Mouse (Mus musculus): ENCODE measurements around the gene Cryl1. TPM values are rescaled to one million over a fixed set of nuclear protein-coding genes. Genes with fewer than 3 reads are reported as not detected.

Gene Cryl1
- total and polyA plus RNA-seq, 3 experiments = 5.6 to 12.4 (median 6.7) TPM

DNA sequence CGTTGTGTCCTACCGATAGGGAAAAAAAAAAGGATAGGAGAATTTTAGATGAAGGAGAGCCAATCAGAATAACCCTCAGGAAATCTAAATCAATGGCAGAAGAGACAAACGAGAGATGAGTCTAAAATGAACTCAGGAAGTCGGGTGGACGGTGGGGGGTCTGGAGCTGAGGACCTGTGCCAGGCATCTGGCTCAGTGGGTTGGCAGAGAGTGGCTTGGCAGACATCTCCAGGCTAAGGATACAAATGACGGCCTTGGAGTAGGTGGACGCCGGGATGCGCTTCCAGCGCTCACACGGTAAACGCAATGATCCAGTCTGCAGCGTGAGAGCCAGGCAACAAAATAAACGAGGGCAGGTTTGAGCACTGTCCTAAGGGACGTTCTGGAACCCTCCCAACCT lies 68.7 kb downstream of the Cryl1 start:
- Histone ChIP-seq H3K27me3 (ENCODE audit: control insufficient read depth, insufficient read depth, low read length) (no peaks in the 10 kb centered on the region), H3K4me3 (no peak overlapping the region), H3K27ac (no peak overlapping the region), H3K36me3 (ENCODE audit: control insufficient read depth, insufficient read depth, low read length) (no peaks in the 10 kb centered on the region), H3K9ac (ENCODE audit: low read depth, low read length) (no peak overlapping the region), H3K4me1 (ENCODE audit: control insufficient read depth, insufficient read depth, low read length) (no peaks in the 10 kb centered on the region), H3K79me2 (replicated peaks; ENCODE audit: control insufficient read depth, insufficient read depth, low read length) (no peaks in the 10 kb centered on the region)
- 85% methylated on average over 15 of the region's 15 CpGs for WGBS
- TF ChIP-seq CTCF (IDR thresholded peaks at IDR 0.05) (no peak), POLR2A (IDR thresholded peaks at IDR 0.05; ENCODE audit: insufficient read depth, low read depth, low read length) (no peak), EP300 (IDR thresholded peaks at IDR 0.05; ENCODE audit: insufficient read depth, low read depth, low read length) (no peak)
- DNase-seq = no peak
- intact Hi-C loops (cut with DNase I) = no loop called here

DNA sequence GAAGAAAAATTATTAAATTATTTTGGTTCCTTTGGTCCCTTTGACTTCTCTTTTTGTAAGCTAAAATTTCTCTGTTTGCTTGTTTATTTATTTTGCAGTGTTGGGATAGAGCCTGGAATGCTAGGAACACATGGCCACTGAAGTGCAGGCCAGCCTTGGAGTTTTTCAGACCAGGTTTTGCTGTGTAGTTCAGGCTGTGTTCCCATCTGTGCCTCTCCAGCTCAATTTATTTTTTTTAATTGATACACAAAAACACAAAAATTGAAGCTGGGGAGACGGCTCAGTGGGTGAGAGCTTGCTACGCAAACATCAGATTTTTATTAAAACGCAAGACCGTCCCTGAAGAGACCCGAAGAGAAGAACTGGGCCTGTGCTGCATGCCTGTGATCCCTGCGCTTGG lies 71.6 kb downstream of the Cryl1 start:
- intact Hi-C loops (cut with DNase I) = no loop called here
- TF ChIP-seq POLR2A (IDR thresholded peaks at IDR 0.05; ENCODE audit: insufficient read depth, low read depth, low read length) (no peak), EP300 (IDR thresholded peaks at IDR 0.05; ENCODE audit: insufficient read depth, low read depth, low read length) (no peak), CTCF (IDR thresholded peaks at IDR 0.05) (no peak)
- Histone ChIP-seq H3K36me3 (ENCODE audit: control insufficient read depth, insufficient read depth, low read length) (no peaks in the 10 kb centered on the region), H3K79me2 (replicated peaks; ENCODE audit: control insufficient read depth, insufficient read depth, low read length) (no peaks in the 10 kb centered on the region), H3K4me1 (ENCODE audit: control insufficient read depth, insufficient read depth, low read length) (no peaks in the 10 kb centered on the region), H3K4me3 (no peak overlapping the region), H3K9ac (ENCODE audit: low read depth, low read length) (no peak overlapping the region), H3K27ac (no peak overlapping the region), H3K27me3 (ENCODE audit: control insufficient read depth, insufficient read depth, low read length) (no peaks in the 10 kb centered on the region)
- no peak for DNase-seq
- WGBS = 94% methylated on average over 6 of the region's 6 CpGs

DNA sequence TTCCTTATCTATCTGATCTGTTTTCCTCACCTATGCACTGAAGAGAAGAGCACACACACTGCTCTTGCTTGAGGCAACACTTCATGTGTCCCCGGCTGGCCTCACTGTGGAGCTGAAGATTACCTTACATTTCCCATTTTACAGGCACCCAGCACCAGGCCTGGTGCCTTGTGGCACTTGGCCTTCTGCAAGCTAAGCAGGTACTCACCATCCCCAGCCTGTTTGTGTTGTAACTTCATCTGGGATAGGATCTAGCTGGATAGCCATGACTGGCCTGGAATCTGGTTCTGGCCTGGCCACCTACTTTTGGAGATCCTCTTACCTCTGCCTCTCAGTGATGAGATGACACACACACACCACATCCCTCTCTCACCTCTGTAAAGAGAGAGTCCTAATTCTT lies 79.5 kb downstream of the Cryl1 start:
- no peaks in the 10 kb centered on the region for H3K79me2 ChIP-seq (replicated peaks; ENCODE audit: control insufficient read depth, insufficient read depth, low read length)
- H3K27me3 ChIP-seq (ENCODE audit: control insufficient read depth, insufficient read depth, low read length) = no peaks in the 10 kb centered on the region
- WGBS = 94% methylated on average over 1 of the region's 1 CpGs
- H3K4me1 ChIP-seq (ENCODE audit: control insufficient read depth, insufficient read depth, low read length) = peaks cover 2% of the 10 kb centered on the region; the same call in 1 of the 2 replicates
- H3K27ac ChIP-seq = no peak overlapping the region
- DNase-seq = no peak
- intact Hi-C loops (cut with DNase I) = no loop called here
- H3K36me3 ChIP-seq (ENCODE audit: control insufficient read depth, insufficient read depth, low read length) = no peaks in the 10 kb centered on the region
- TF ChIP-seq POLR2A (IDR thresholded peaks at IDR 0.05; ENCODE audit: insufficient read depth, low read depth, low read length) = no peak
- TF ChIP-seq EP300 (IDR thresholded peaks at IDR 0.05; ENCODE audit: insufficient read depth, low read depth, low read length) = no peak
- no peak for TF ChIP-seq CTCF (IDR thresholded peaks at IDR 0.05)
- H3K4me3 ChIP-seq = no peak overlapping the region
- no peak overlapping the region for H3K9ac ChIP-seq (ENCODE audit: low read depth, low read length)

DNA sequence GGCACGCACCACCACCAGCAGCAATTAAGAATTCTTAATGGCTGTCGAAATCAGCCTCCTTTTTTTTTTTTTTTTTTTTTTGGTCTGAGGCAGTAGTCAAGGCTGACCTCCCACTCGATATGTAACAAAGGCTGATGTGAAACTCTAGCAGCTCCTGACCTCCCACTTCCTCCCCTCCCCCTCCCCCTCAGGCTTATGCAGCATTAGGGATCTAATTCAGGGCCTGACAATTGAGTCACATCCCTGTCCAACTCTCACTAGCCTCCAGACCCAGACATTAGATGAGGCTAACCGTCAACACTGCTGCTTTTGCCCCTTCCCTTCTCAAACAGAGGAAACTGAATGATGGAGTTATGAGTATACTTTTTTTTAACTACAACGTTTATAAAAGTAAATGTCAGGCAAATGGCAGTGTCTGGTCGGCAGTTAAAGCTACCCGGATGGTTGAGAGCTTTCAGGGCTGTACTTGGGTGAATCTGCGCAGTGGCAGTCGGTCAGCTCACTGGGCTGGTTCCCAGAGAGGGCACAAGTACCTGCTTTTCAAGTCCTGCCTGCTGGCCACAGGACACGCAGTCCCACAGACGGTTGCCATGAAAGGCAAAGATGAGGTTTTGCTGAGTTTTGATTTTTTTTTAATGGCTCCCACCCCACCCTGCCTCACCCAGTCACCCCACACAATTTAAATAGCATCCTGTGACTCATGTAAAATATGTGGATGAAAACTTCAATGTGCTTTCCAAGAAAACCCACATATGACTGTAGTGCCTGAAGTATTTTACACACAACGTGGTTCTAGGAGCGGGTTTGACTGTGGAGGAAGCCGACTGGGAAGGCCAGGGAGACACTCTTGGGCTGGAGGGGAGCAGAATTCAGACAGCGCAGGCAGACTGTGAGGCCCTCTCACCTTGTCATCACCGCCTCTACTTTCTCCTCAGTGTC lies 81.4 kb downstream of the Cryl1 start:
- no peak for DNase-seq
- no peak overlapping the region for H3K27ac ChIP-seq
- H3K4me1 ChIP-seq (ENCODE audit: control insufficient read depth, insufficient read depth, low read length) = peaks cover 2% of the 10 kb centered on the region; the same call in 1 of the 2 replicates
- H3K79me2 ChIP-seq (replicated peaks; ENCODE audit: control insufficient read depth, insufficient read depth, low read length) = no peaks in the 10 kb centered on the region
- no peaks in the 10 kb centered on the region for H3K27me3 ChIP-seq (ENCODE audit: control insufficient read depth, insufficient read depth, low read length)
- H3K4me3 ChIP-seq = no peak overlapping the region
- TF ChIP-seq CTCF (IDR thresholded peaks at IDR 0.05) = no peak
- H3K9ac ChIP-seq (ENCODE audit: low read depth, low read length) = no peak overlapping the region
- WGBS = 71% methylated on average over 16 of the region's 16 CpGs
- no peaks in the 10 kb centered on the region for H3K36me3 ChIP-seq (ENCODE audit: control insufficient read depth, insufficient read depth, low read length)
- intact Hi-C loops (cut with DNase I) = no loop called here

DNA sequence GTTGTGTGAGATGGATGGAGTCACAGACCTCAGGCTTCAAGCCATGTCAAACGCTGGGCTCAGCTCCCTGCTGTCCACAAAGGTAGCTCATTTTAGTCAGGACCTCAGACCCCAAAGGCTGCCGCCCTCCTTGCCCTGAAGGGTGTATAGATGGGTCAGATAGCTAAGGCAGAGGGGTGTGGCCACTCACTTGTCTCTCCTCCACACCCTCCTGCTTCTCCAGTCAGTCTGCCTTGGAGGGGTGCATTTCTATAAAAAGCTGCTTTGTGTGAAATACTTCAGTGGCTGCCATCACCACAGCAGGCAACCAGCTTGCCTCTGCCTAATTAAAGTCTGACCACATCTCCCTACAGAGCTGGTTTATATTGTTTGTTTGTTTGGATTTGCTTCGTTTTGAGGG lies 82.4 kb downstream of the Cryl1 start:
- Histone ChIP-seq H3K27ac (no peak overlapping the region), H3K36me3 (ENCODE audit: control insufficient read depth, insufficient read depth, low read length) (no peaks in the 10 kb centered on the region), H3K4me1 (ENCODE audit: control insufficient read depth, insufficient read depth, low read length) (peaks cover 2% of the 10 kb centered on the region; the same call in 1 of the 2 replicates), H3K4me3 (no peak overlapping the region), H3K79me2 (replicated peaks; ENCODE audit: control insufficient read depth, insufficient read depth, low read length) (no peaks in the 10 kb centered on the region), H3K9ac (ENCODE audit: low read depth, low read length) (no peak overlapping the region), H3K27me3 (ENCODE audit: control insufficient read depth, insufficient read depth, low read length) (no peaks in the 10 kb centered on the region)
- WGBS = 68% methylated on average over 3 of the region's 3 CpGs
- TF ChIP-seq CTCF (IDR thresholded peaks at IDR 0.05) (no peak), EP300 (IDR thresholded peaks at IDR 0.05; ENCODE audit: insufficient read depth, low read depth, low read length) (no peak)
- DNase-seq = no peak
- intact Hi-C loops (cut with DNase I) = no loop called here

DNA sequence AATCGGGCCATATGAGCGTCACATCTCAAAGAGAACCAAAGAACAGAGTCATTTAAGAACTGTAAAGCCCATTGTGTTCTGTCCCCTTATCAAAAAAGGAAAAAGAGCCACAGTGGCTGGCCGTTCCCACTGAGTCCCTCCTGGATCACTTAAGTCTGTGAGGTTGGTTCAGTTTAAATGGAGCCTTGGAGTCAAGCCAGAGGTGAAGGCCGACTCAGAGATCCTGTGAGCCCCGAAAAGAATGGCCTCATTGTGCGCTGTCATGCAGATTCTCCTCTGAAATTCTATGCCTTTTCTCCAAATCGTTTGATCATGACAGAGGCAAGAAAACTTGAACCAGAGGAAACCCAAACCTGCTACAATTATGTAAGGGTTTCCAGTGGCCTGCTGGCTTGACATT lies 82.8 kb downstream of the Cryl1 start:
- WGBS = 39% methylated on average over 7 of the region's 7 CpGs
- TF ChIP-seq POLR2A (IDR thresholded peaks at IDR 0.05; ENCODE audit: insufficient read depth, low read depth, low read length) = no peak
- no peak for TF ChIP-seq EP300 (IDR thresholded peaks at IDR 0.05; ENCODE audit: insufficient read depth, low read depth, low read length)
- no peak for TF ChIP-seq CTCF (IDR thresholded peaks at IDR 0.05)

More for the DNA sequence above, 82.8 kb downstream of the Cryl1 start:
- Histone ChIP-seq H3K9ac (ENCODE audit: low read depth, low read length) (no peak overlapping the region), H3K4me3 (no peak overlapping the region), H3K27me3 (ENCODE audit: control insufficient read depth, insufficient read depth, low read length) (no peaks in the 10 kb centered on the region), H3K36me3 (ENCODE audit: control insufficient read depth, insufficient read depth, low read length) (no peaks in the 10 kb centered on the region), H3K79me2 (replicated peaks; ENCODE audit: control insufficient read depth, insufficient read depth, low read length) (no peaks in the 10 kb centered on the region), H3K27ac (no peak overlapping the region), H3K4me1 (ENCODE audit: control insufficient read depth, insufficient read depth, low read length) (peaks cover 2% of the 10 kb centered on the region; the same call in 1 of the 2 replicates)
- no peak for DNase-seq
- intact Hi-C loops (cut with DNase I) = no loop called here
